Mouse (Mus musculus) ES-Bruce4 (cell line): Measurements from ENCODE around the gene Hoxd4. TPM values are rescaled to one million over a fixed set of nuclear protein-coding genes. Genes with fewer than 3 reads are reported as not detected.

Source experiments
- H3K27ac ChIP-seq: 2 replicates; pipeline ENCODE4 v1.5.1; 2012; ENCODE audit warnings: low read length, inconsistent platforms; ENCODE audit not compliant: insufficient read depth
- H3K27me3 ChIP-seq: 2 replicates; pipeline ENCODE4 v1.6.1; 2012; ENCODE audit warnings: mild to moderate bottlenecking, low read length, inconsistent platforms; ENCODE audit not compliant: control insufficient read depth, poor library complexity, insufficient read depth, severe bottlenecking
- H3K36me3 ChIP-seq: 2 replicates; pipeline ENCODE4 v1.6.1; 2012; ENCODE audit warnings: inconsistent platforms, mild to moderate bottlenecking, low read length, moderate library complexity; ENCODE audit not compliant: control insufficient read depth, poor library complexity, insufficient read depth, severe bottlenecking
- H3K4me1 ChIP-seq: one replicate; pipeline ENCODE4 v1.8.1; 2011; ENCODE audit warnings: low read length; ENCODE audit not compliant: control insufficient read depth, insufficient read depth
- H3K4me3 ChIP-seq: 2 replicates; pipeline ENCODE4 v1.5.1; 2011; ENCODE audit warnings: low read depth, mild to moderate bottlenecking, low read length
- H3K9ac ChIP-seq: 2 replicates; pipeline ENCODE4 v1.6.1; 2012; ENCODE audit warnings: low read depth, mild to moderate bottlenecking, inconsistent platforms; ENCODE audit not compliant: poor library complexity, severe bottlenecking
- H3K9me3 ChIP-seq: replicated peaks from 2 replicates; pipeline ENCODE4 v1.6.1; 2012; ENCODE audit warnings: mild to moderate bottlenecking, low read length, inconsistent platforms; ENCODE audit not compliant: control insufficient read depth, poor library complexity, insufficient read depth, severe bottlenecking
- CTCF ChIP-seq: IDR thresholded peaks from one replicate; pipeline ENCODE4 v1.8.1; 2011; ENCODE audit warnings: low read depth, low read length
- EP300 ChIP-seq: IDR thresholded peaks from 2 replicates; pipeline ENCODE4 v1.6.1; 2011; ENCODE audit warnings: low read depth, low read length; ENCODE audit not compliant: insufficient read depth
- POLR2A ChIP-seq: IDR thresholded peaks from one replicate; pipeline ENCODE4 v1.8.1; 2011; ENCODE audit warnings: low read length; ENCODE audit not compliant: insufficient read depth
- polyA plus RNA-seq: library from polyadenylated mRNA; stranded (reverse); fragments of >200 nt; gene quantifications from 2 replicates; pipeline ENCODE4 v1.2.4, GENCODE M21; 2011; ENCODE audit warnings: low read depth; ENCODE audit not compliant: missing spikeins, insufficient read depth, insufficient read length

Gene Hoxd4
- polyA plus RNA-seq, 1 experiment, result 0.40 TPM

DNA sequence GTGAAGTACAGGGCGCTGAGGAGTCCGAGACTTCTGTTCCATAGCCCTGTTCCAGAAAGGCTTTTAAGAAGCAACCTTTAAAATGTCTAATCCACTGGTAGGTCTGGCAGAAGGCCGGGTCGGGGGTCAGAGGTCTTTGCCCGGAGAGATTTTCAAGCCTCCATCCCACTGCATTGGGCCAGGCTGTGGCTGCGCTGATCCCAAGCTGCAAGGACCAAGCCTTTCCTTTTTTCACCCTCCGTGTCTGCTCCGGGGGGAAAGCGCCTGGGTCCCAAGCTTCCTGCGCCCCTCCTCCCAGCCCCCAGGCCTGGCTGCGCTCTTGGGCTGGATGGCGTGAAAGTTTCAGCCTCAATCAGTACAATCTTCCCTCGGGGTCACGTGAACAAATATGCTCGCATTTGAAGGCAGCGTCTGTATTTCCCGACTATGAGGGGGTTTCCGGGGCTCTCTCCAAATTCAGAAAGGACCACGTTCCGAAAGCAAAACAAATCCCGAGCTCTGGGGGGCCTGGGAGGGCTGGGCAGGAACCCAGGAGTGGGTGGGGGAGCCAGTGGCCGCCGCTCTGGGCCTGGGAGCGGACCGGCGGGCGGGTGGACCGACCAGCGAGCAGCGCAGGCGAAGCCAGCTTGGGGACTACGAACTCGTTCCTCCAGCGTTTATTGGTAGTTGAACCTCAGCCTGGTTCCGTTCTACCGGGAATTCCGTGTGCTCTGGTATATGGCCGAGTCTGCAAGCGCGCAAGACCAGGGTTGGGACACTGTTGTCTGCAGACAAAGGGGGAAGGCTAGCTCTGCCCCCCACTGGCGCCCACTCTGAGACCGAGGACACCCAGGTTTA lies 24.3 kb downstream of the Hoxd4 start:
- no peaks in the 10 kb centered on the region for H3K9me3 ChIP-seq
- no peaks in the 10 kb centered on the region for H3K4me1 ChIP-seq
- TF ChIP-seq POLR2A (no peak), CTCF (no peak), EP300 (no peak)
- no peak overlapping the region for H3K27ac ChIP-seq
- no peak overlapping the region for H3K9ac ChIP-seq
- no peaks in the 10 kb centered on the region for H3K36me3 ChIP-seq
- H3K27me3 ChIP-seq, result peaks cover 67% of the 10 kb centered on the region
- H3K4me3 ChIP-seq, result no peak overlapping the region

GRCm38 (mm10) chr2:74736688-74737577 lies 25.2 kb downstream of the Hoxd4 start:
- TF ChIP-seq CTCF, result no peak
- no peak for TF ChIP-seq POLR2A
- TF ChIP-seq EP300, result no peak
- no peak overlapping the region for H3K9ac ChIP-seq
- H3K27me3 ChIP-seq, result peaks cover 69% of the 10 kb centered on the region
- H3K4me1 ChIP-seq, result no peaks in the 10 kb centered on the region
- no peak overlapping the region for H3K4me3 ChIP-seq
- H3K27ac ChIP-seq, result no peak overlapping the region
- H3K36me3 ChIP-seq, result no peaks in the 10 kb centered on the region
- H3K9me3 ChIP-seq, result no peaks in the 10 kb centered on the region

- Histone ChIP-seq H3K36me3 (no peaks in the 10 kb centered on the region), H3K9me3 (no peaks in the 10 kb centered on the region), H3K4me3 (no peak overlapping the region), H3K4me1 (no peaks in the 10 kb centered on the region), H3K27me3 (peaks cover 66% of the 10 kb centered on the region), H3K9ac (no peak overlapping the region), H3K27ac (no peak overlapping the region)
- no peak for TF ChIP-seq CTCF
- TF ChIP-seq POLR2A, result no peak
- no peak for TF ChIP-seq EP300
Measured at GRCm38 (mm10) chr2:74737578-74738070, 25.9 kb downstream of the Hoxd4 start.

- TF ChIP-seq POLR2A (no peak), EP300 (no peak), CTCF (no peak)
- Histone ChIP-seq H3K27me3 (peaks cover 63% of the 10 kb centered on the region), H3K4me1 (no peaks in the 10 kb centered on the region), H3K9ac (no peak overlapping the region), H3K27ac (no peak overlapping the region), H3K9me3 (no peaks in the 10 kb centered on the region), H3K4me3 (no peak overlapping the region), H3K36me3 (no peaks in the 10 kb centered on the region)
Measured at GRCm38 (mm10) chr2:74738623-74739475, 27.1 kb downstream of the Hoxd4 start.

DNA sequence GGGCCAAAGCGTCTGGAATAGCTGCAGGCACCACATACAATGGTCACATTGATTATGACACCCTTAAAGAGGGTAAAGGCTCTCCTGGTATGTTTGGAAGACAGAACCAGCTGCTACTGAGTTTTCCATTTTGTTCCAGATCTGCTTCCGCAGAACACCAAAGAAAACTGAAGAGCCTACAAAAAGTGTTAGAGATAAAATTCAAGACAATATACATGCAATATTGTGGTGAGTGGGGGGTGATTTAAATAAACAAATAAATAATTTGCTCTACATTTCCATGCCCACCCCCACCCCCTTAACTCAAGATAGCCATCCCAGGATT lies 27.7 kb downstream of the Hoxd4 start:
- no peak for TF ChIP-seq EP300
- TF ChIP-seq CTCF, result no peak
- no peak for TF ChIP-seq POLR2A
- Histone ChIP-seq H3K9ac (no peak overlapping the region), H3K36me3 (no peaks in the 10 kb centered on the region), H3K4me1 (no peaks in the 10 kb centered on the region), H3K4me3 (no peak overlapping the region), H3K9me3 (no peaks in the 10 kb centered on the region), H3K27ac (no peak overlapping the region), H3K27me3 (peaks cover 60% of the 10 kb centered on the region)
